Comparison of ENCODE assay signal across 8 mouse cellular contexts in the genomic region with DNA sequence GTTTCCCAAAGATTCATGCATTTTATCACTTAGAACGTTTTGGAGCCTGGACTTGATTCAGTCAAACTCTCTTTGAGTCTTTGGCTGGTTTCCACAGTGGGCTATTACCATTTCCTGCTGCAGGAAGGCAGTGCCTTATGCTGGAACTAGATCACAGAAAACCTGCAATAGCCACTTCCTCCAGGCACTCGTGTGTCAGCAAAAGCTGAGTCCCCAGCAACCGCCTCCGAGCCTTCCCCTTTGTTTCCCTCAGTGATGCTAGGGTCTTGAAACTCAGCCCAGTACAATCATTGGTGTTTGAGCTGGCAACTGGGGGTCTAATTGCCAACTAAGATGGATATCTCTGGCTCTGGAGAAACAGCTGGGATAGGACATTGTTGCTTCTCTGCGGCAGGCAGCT.
DNase-seq lines count a peak whose midpoint lies in the region; ATAC-seq lines count a peak whose summit lies in the region.

No protein-coding gene starts in this region.

- no peaks in the 10 kb centered on the region for H3K9me3 ChIP-seq in liver, embryonic 12.5 days (replicated peaks)
- no peaks in the 10 kb centered on the region for H3K9me3 ChIP-seq in neural tube, embryonic 15.5 days (replicated peaks)

- peaks cover 71% of the 10 kb centered on the region for H3K4me1 ChIP-seq in liver, embryonic 12.5 days
- H3K4me1 ChIP-seq in neural tube, embryonic 15.5 days: peaks cover 38% of the 10 kb centered on the region

- H3K4me3 ChIP-seq in liver, embryonic 12.5 days: 0 out of 2 replicates have a peak overlapping the region, but pooled peaks have one; percentile 5
- H3K4me3 ChIP-seq in neural tube, embryonic 15.5 days (replicated peaks): no peak overlapping the region

- H3K9ac ChIP-seq in liver, embryonic 12.5 days: no peak overlapping the region
- no peak overlapping the region for H3K9ac ChIP-seq in neural tube, embryonic 15.5 days (replicated peaks)

- no peaks in the 10 kb centered on the region for H3K36me3 ChIP-seq in liver, embryonic 12.5 days
- H3K36me3 ChIP-seq in neural tube, embryonic 15.5 days: no peaks in the 10 kb centered on the region

- 10% methylated on average over 5 of the region's 5 CpGs for WGBS in liver, embryonic 12.5 days (ENCODE audit: insufficient replicate concordance)
- 35% methylated on average over 5 of the region's 5 CpGs for WGBS in neural tube, embryonic 15.5 days

- H3K27me3 ChIP-seq in liver, embryonic 12.5 days (replicated peaks): no peaks in the 10 kb centered on the region
- H3K27me3 ChIP-seq in neural tube, embryonic 15.5 days (replicated peaks): no peaks in the 10 kb centered on the region

- H3K4me2 ChIP-seq in liver, embryonic 12.5 days: peak overlapping the region; percentile 42
- H3K4me2 ChIP-seq in neural tube, embryonic 15.5 days: no peak overlapping the region

- ATAC-seq in granulocyte monocyte progenitor cell, adult 5-6 weeks (replicated peaks; ENCODE audit: poor library complexity, severe bottlenecking): peak; percentile 75
- ATAC-seq in liver, embryonic 12.5 days: no peak
- ATAC-seq in neural tube, embryonic 15.5 days (ENCODE audit: low FRiP score): peak; percentile 33

- H3K27ac ChIP-seq in liver, embryonic 12.5 days: peak overlapping the region; percentile 61
- peak overlapping the region; percentile 48 for H3K27ac ChIP-seq in neural tube, embryonic 15.5 days (replicated peaks)

- DNase-seq in frontal cortex, postnatal 10 days (ENCODE audit: low spot score in 2 of 2): peak; percentile 32 to 33
- no peak for DNase-seq in frontal cortex, postnatal 36 days (ENCODE audit: low spot score in 2 of 2)
- DNase-seq in CD8-positive naive resting alpha-beta T cell, adult 2 months (ENCODE audit: low read depth in 2 of 2, low spot score in 2 of 2): peak; percentile 46 to 47
- DNase-seq in cerebellum, postnatal 36 days: no peak
- no peak for DNase-seq in urinary bladder, postnatal 4 days (ENCODE audit: low spot score in 2 of 2)

Comparison
In these comparisons a context has a peak if more than half of its experiments do, and no peak if none do; other contexts are left out.
1. DNase-seq: peak in frontal cortex, postnatal 10 days (2 of 2) and CD8-positive naive resting alpha-beta T cell, adult 2 months (2 of 2); none in frontal cortex, postnatal 36 days (0 of 2), cerebellum, postnatal 36 days (0 of 2) and urinary bladder, postnatal 4 days (0 of 2).